Mouse (Mus musculus) urinary bladder, postnatal 10 days (tissue): ENCODE results near the gene Slc35a1.

Experiments used
- DNase-seq: peaks from one replicate; pipeline ENCODE4 v3.0.0; 2022; ENCODE audit warnings: low spot score

Gene Slc35a1

DNA sequence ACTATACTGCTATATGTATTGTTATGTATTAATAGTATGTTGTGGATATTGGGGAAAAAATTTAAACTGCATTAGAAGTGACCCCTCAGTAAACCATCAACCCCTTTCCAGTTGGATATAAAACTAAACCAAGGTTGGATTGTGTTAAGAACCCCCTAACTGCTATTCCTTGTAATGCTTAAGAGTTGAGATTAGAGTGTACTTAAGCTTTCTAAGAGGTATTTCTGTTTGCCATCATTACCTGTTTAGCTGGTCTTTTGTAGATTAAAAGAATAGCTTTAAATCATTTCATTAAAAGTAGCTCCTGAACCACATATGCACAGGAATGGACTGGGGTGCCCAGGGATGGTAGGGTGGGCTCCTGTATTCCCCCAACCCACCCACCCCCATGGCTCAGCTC, 42.5 kb downstream of the Slc35a1 start:
- DNase-seq, result no peak

GRCm38 (mm10) chr4:34640731-34641130, 46.5 kb downstream of the Slc35a1 start:
- DNase-seq, result no peak

GRCm38 (mm10) chr4:34639745-34640364, 47.4 kb downstream of the Slc35a1 start:
- no peak for DNase-seq

DNA sequence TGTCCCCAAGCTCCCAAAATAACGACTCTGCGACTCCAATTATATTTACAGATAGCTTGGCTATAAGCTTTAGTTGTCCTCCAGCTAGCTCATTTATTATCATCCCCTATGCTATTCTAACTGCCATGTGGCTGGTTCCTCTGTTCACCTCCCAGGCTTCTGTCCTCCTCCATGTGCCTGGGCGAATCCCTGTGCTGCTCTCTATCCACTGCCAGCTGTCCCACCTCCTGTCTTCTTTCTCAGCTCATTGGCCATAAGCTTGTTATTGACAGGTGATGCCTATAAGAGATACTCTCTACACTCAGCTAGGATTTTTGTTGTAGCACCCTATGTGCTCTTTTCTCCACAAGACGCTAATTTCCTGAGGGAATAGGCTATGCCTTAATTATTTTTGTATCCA, 49.4 kb downstream of the Slc35a1 start:
- DNase-seq, result no peak

DNA sequence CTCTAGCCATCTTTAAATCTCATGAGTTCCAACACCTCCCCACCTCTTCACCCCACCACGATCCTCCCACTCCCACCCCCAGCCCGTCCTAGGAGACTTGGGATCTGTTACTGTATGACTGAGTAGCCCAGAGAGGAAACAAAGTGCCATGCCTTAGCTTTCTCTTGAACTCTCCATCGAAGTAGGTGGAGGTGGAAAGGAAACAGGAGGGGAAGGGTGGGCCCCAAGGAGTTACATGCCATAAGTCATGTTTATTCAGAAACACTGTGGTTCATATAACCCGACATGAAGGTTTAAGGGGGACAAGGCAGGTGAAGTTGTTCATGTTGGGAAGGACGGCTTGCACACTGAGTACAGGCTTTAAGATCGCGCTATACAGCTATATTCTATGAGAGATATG, 49.9 kb downstream of the Slc35a1 start:
- no peak for DNase-seq

GRCm38 (mm10) chr4:34636036-34636435, 51.2 kb downstream of the Slc35a1 start:
- no peak for DNase-seq

DNA sequence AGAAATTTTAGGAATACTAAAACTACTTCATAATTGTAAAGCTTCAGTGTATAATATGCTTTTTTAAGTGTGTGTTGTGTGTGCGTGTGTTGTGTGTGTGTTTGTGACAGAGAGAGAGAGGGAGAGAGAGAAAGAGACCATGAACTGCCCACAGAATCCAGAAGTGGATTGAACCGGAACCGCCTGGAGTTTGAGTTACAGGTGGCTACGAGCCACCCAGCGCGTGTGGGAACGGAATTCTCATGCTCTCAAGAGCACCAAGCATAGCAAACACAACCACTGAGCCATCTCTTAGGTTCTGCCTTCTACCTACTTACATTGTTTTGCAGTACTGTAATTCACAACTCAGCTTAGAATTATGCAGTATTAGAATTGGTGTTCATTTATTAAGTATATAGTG, 53.1 kb downstream of the Slc35a1 start:
- DNase-seq, result no peak

DNA sequence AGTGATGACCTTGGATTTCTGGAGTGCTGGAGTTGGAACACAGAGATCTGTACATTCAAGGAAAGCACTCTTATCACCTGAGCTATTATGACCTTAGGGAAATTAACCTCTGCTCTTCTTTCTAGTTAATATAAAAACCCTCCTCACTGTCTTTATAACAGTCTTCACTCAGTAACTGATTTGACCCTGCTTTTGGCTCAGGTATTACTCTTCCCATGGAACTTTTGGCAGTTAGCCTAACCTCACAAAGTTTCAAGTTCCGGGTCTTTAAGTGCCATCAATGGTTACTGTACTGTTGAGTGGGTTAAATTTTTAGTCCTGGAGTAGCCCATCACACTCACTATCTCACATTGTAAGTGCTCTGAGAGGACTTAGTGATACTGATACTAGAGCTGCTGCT, 57.3 kb downstream of the Slc35a1 start:
- DNase-seq, result no peak

DNA sequence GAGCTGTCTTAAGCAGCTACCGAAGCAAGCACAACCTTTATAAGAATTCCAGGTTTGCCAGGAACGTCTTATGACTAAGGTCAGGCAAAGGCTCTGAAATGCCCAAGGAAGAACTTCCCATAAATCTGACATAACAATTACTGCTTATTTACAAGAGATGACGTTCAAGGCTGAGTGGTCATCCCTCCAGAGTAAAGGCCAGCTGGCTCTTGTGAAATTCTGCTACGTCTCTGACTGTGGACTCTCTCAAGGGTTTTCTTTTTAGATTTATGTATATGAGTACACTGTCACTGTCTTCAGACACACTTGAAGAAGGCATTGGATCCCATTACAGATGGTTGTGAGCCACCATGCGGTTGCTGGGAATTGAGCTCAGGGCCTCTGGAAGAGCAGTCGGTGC, 60.8 kb downstream of the Slc35a1 start:
- no peak for DNase-seq

GRCm38 (mm10) chr4:34625556-34625955, 61.7 kb downstream of the Slc35a1 start:
- DNase-seq, result no peak

GRCm38 (mm10) chr4:34616146-34616545, 71.1 kb downstream of the Slc35a1 start:
- no peak for DNase-seq

GRCm38 (mm10) chr4:34615303-34615702, 71.9 kb downstream of the Slc35a1 start:
- no peak for DNase-seq

DNA sequence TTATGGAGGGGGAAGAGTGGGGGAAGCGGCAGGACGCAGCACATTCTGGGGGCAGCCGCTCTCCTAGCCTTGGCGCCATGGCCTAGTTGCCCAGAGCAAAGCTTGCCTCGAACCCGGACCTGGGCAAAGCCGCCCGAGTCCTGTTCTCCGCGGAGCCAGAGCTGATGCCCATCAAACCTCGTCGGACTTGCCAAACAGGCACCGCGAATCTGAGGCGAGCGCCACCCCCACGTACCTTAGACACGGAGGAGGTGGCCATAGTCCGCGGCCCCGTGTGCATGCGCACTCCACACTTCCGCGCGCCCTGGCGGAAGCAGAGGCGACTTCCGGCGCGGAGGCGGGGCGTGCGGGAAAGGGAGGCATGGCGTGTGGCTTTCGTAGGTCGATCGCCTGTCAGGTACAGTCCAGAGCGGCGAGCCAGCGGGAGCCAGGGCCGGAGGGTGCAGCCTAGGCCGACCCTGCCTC, 72.6 kb downstream of the Slc35a1 start, which contains the start of the genes Orc3 and Rars2:
Gene Orc3 (minus strand): TSS at position 315 of the 465 bp plus-strand sequence.
Gene Rars2 (plus strand): TSS at position 328 of the 465 bp plus-strand sequence.
- peak; percentile 58 for DNase-seq

DNA sequence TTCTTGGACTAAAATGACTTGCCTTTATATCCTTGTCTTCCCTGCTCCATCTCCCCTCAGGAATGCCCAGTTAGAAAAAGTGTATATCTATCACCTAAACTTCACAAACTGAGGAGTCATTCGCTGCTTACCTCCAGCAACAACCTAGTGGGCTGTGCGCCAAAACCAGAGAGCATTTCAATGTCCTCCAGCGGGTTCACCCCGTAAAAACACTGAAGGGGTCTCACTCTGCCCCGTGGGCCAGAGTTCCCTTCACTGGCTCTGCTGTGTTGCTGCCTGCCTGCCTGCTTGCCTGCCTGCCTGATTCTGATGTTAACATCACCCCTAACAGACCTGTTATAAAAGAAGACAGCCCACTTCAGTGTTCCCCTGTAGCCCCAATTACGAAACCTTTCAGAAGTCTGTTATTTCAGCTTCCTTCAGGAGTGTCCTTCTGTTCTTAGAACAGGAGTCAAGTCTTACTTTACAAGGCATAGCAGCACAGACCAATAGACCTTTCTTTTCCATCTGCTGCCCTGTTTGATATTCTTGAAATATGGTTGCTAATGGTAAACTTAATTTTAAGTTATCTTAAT, 73.6 kb downstream of the Slc35a1 start:
- DNase-seq, result no peak
